Mouse (Mus musculus) heart, postnatal 0 days (tissue): ENCODE data around the gene Cfap77.

Experiments
- CTCF ChIP-seq: IDR thresholded peaks from 2 replicates; pipeline ENCODE4 v1.5.1; 2016; ENCODE audit warnings: antibody characterized with exemption, control low read depth, low read depth
- EP300 ChIP-seq: IDR thresholded peaks from 2 replicates; pipeline ENCODE4 v1.6.1; 2016; ENCODE audit warnings: antibody characterized with exemption, low read depth

GRCm38 (mm10) chr2:28945388-28945787 lies 109.5 kb downstream of the Cfap77 start:
- TF ChIP-seq CTCF (no peak), EP300 (no peak)
